Mouse (Mus musculus) layer of hippocampus, adult 8-10 months (tissue): Measurements from ENCODE around the gene Vmn1r39. TPM values are rescaled to one million over a fixed set of nuclear protein-coding genes. Genes with fewer than 3 reads are reported as not detected.
"Not testable (repeated sequence)": the region's sequence is repeated elsewhere in the genome, so short reads cannot be mapped to it uniquely, and the experiment has no call there.

Source experiments
- DNase-seq, 2 experiments: peaks; one replicate each; pipeline ENCODE4 v3.0.0; 2022; ENCODE audit warnings: low spot score in 2 of 2
- total RNA-seq, 4 experiments: library from RNA; stranded (reverse); gene quantifications; 2 replicates each; pipeline ENCODE4 v1.2.4; 2022

Vmn1r39 gene
- not detected for total RNA-seq

DNA sequence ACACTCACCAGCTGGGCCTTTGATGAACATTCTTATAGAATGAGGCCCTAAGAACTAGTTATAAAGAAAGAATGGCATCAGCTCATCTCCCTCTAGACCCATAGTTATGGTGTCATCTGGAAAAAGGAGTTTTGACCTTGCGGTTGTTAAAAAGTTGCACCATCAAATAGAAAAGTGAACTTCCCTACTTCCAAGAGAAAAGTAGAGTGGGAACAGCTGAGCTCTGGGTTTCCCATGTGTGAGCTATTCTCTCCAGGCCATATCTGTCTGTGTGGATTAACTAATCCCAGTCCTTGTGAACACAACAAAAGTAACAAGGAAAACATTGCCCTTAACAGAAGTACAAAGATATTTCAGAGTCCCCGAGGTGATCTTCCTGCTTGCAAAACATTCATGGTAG, at the start of gene Vmn1r39:
Gene Vmn1r39 (minus strand): TSS at position 101 of the 400 bp plus-strand sequence.
- DNase-seq: no peak

DNA sequence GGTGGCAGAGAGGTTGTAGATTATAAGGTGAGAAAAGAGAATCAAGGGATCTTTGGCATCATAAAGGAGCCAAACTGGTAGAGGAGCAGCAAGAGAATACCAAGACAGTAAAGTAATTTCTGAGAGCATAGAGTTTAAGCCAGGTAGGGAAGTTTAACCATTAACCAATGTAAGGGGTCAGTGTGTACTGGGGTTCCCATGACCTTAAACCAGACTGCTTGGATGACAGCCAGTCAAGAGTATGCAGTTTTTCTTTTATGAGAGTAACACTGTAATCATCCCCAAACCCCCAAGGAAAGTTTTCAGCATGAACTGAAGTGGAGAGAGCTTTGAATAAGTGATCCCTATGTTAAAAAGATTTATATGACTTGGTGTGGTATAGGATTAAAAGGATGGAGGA, 49.0 kb upstream of the Vmn1r39 start:
- no peak for DNase-seq

DNA sequence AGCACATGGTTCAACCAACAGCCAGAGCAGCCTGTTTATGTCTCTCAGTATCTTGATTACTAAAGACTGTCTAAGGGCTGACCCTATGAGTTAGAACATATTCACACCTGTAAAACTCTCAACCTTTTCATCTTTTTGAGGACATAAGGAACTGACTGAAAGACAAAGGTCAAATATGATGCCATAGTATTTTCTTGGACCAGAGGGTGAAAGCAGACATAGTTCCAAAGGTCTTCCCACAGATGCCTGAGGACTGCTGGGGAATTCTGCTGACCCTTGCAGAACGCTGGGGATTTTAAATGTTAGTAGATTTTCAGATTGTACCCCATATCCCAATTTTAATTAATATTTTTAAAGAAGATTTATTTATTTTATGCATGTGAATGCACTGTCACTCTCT, 47.9 kb upstream of the Vmn1r39 start:
- no peak for DNase-seq

DNA sequence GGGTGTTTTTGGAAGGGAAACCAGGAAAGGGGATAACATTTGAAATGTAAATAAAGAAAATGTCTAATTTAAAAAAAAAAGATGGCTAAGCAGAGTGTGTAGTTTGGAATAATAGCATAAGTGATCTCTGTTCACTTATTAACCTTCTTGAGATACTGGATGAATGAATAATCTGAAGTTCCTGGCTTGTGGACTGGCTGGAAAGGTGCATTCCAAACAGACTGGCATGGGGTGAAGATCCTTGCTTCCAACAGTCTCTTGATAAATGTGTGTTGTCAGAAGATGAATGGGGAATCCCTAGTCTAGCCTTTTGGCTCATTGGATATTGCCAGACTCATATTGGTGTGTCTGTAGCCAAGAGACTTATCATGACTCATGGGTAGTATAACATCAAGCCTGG, 45.8 kb upstream of the Vmn1r39 start:
- DNase-seq: no peak

DNA sequence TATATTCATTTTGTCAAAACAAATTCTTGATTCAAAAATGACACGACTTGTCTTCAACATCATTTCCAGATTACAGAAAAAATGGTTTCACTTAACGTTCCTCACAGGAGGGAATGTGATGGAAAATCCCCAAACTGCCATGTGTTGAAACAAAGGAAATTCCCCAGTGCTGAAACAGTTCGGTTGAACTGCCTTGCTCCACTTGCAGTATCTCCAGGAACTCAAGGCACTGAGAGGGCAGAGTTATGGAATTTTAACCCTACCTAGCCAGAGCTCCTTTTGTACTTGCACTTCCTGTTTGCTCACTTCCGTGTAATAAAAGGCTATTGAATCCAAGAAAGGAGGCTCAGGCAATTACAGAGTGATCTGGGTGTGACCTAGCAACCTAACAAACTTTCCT, 38.5 kb upstream of the Vmn1r39 start:
- no peak for DNase-seq

DNA sequence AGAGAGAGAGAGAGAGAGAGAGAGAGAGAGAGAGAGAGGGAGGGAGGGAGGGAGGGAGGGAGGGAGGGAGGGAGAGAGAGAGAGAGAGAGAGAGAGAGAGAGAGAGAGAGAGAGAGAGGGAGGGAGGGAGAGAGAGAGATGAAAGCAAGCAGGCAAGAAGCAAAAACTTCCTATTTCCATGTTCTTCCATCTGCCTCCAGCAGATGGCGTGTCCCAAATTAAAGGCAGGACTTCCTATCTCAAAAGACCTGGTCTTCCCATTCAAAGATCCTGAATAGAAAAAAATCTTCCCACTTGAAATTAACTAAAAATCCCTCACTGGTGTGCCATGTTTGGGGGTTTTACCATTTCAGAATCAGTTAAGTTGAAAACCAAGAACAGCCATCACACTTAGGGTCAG, 30.2 kb upstream of the Vmn1r39 start:
- peak in 1 of 2 experiments; percentile 48 for DNase-seq

DNA sequence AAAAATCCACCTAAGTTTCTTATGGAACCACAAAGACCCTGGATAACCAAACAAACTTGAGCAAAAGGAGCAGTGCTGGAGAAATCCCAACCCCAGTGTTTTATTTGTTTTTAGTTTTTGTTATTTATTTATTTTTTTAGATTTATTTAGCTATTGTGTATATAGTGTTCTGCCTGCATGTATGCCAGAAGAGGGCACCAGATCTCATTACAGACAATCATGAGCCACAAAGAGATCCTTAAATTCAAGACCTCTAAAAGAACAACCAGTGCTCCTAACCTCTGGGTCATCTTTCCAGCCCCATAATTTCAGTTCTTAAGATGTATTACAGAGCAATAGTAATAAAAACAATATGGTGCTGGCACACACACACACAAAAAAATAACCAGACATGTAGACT, 26.5 kb upstream of the Vmn1r39 start:
- DNase-seq: no peak

DNA sequence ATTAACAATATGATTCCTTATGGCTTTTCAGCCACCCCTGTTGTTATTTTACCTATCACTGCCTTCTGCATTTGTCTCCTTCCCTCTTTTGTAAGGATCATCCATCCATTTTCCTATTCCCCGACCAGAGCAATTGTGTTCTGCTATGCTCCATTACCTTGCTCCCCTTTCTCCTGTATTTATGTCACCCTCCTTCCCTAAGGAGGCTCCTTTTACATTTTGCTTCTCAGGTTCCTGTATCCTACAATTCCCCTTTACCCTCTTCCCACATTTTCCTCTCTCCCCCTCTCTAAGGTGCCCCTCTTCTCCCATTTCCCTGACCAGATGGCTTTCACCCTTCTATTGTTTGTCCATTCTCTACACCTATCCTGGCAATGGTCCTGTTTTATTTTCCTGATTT, 4.1 kb downstream of the Vmn1r39 start:
- no peak for DNase-seq

DNA sequence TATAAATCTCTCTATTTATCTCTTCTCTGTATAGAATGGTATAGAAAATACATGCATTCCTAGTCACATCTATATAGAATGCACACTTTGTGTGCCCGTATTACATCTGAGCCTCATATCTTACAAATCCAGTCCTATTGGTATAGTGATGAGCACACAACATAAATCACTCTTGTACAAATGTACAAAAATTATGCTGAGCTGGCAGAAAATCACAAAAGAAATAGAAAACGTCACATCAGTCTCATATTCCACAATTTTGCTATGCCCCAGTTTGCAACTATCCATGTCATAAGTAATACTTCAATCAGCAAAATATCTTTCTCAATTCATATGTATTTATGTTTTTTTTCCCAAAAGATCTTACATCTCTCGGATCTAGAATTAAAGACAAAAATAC, 4.7 kb downstream of the Vmn1r39 start:
- DNase-seq: no peak

DNA sequence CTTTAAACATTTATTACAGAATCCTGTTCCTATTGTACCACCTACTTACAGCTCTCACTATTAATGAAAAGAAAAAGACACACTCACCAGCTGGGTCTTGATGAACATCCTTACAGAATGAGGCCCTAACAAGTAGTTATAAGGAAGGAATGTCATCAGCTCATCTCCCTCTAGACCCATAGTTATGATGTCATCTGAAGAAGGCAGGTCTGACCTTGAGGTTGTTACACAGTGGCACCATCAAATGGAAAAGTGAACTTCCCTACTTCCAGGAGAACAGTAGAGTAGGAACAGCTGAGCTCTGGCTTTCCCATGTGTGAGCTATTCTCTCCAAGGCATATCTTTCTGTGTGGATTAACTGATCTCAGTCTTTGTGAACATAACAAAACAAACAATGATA, 27.9 kb downstream of the Vmn1r39 start, which contains the start of gene Vmn1r38:
Gene Vmn1r38 (minus strand): TSS at position 101 of the 400 bp plus-strand sequence.
- not testable (repeated sequence) for DNase-seq

Other genes starting within 250 kb of the Vmn1r39 start
- not detected for gene Vmn1r33, start 192.3 kb downstream of the Vmn1r39 start, total RNA-seq
- not detected for gene Vmn1r34, start 166.7 kb downstream of the Vmn1r39 start, total RNA-seq
- not detected for gene Vmn1r35, start 124.7 kb downstream of the Vmn1r39 start, total RNA-seq
- gene Vmn1r36, start 91.4 kb downstream of the Vmn1r39 start, total RNA-seq: not detected
- not detected for gene Vmn1r37, start 81.2 kb downstream of the Vmn1r39 start, total RNA-seq
- not detected for gene Vmn1r38, start 28.0 kb downstream of the Vmn1r39 start, total RNA-seq
- gene Gng12, start 85.8 kb upstream of the Vmn1r39 start, total RNA-seq: 10 to 100 TPM; 56.7 to 75.5 (median 67.9) TPM
- gene Gadd45a, start 226.8 kb upstream of the Vmn1r39 start, total RNA-seq: 1 to 10 TPM; 6.0 to 8.9 (median 8.0) TPM